Mouse (Mus musculus): ENCODE results near the gene Lap3.
A peak's percentile ranks its signal among the peaks of the same experiment; 100 is the strongest.

The Lap3 gene

GRCm38 (mm10) chr5:45493191-45494092, at the start of gene Lap3:
Lap3 (plus strand) TSS chr5:45493374.
- DNase-seq, result peak; percentile 98

GRCm38 (mm10) chr5:45444130-45444832, 48.9 kb upstream of the Lap3 start:
- DNase-seq, result no peak

- DNase-seq, result peak; percentile 43
Observed at GRCm38 (mm10) chr5:45448676-45449075, 44.5 kb upstream of the Lap3 start.

DNA sequence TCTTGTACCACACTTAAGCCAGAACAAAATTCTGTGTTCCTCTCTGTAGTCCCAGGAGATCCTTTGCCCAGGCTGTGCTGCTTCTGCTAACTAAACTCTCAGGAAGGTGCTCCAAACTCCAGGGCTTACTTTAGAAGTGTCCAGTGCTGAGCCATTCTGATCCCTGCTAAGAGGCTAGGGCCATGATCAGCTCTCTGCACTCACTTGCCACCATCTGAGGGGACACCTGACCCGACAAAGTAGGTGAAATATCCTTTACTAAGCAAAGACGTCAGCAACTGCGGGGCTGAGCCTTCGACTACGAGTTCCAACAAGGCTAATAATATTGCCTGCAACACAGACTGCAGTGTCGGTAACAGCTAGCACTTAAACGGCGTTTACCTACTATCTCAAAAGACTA, 44.0 kb upstream of the Lap3 start:
- DNase-seq, result peak; percentile 16

GRCm38 (mm10) chr5:45449831-45450716, 43.1 kb upstream of the Lap3 start, which contains the start of gene Qdpr:
Qdpr (minus strand) TSS chr5:45450236.
- DNase-seq, result peak; percentile 97

DNA sequence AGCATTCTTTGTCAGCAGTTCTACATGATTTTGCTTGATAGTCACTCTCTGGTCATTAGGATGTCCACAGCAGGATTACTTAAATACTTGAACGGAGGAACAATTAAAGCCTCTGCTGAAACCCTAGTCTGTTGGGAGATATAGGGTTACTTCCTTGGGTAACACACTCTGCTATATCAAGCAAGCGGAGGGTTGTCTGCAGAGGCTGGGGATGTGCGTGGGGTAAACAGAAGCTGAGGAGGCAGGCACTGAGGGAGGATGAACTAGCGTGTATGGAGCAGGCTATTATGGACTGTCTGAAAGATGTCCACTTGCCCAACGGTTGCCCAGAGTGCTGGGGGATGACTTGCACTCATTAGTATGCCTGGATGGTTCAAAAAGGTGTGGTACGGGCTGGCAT, 39.7 kb upstream of the Lap3 start, which contains the start of gene Clrn2:
Clrn2 (plus strand) TSS at position 301 of the 400 bp plus-strand sequence.
- DNase-seq, result no peak

- no peak for DNase-seq
Observed at GRCm38 (mm10) chr5:45454456-45454855, 38.7 kb upstream of the Lap3 start.

DNA sequence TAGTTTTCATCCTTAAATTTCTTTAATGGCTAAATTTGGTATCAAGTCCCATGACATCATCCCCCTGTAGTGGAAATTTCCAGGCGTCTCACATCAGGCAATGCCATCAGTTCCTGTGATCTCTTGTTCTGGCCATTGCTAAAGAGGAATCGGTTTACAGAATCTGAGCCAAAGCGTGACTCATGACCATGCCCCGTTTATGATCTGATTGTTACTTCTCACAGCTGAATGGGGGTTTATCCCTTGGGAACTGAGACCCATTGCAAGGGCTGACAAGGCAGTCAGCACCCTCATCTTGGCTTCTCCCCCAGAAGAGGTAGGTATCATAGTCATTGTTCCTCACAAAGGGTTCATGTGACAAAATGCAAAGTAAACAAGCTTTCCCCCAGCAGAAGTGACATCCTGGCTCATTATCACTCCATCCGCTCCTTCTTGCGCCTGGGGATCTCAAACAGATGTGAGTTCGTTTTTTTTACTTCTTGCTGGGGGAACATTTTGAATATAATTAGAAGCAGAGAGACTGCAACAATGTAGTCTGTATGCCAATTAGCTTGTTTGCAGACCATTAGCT, 20.2 kb upstream of the Lap3 start:
- peak; percentile 27 for DNase-seq

DNA sequence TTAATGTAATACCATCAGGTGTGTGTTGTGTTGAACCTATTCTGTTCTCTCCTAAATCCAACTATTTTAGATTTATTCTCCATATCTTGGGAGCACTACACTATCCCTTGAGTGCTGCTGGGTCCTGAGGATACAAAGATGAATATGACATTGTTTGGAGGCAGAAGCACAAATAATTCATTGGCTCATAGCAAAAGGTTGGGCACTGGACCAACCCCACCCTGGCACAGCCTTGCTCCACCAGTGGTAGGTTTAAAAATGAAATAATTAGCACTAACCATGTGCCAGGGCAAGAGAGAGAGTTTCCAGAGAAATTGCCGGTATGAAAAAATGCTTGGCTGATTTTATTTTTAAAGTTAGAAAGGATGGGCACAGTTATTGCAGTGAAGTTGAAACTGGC, 19.7 kb upstream of the Lap3 start:
- no peak for DNase-seq

- peak; percentile 30 for DNase-seq
Observed at GRCm38 (mm10) chr5:45474215-45474614, 19.0 kb upstream of the Lap3 start.

- DNase-seq, result no peak
Observed at GRCm38 (mm10) chr5:45474758-45475157, 18.4 kb upstream of the Lap3 start.

DNA sequence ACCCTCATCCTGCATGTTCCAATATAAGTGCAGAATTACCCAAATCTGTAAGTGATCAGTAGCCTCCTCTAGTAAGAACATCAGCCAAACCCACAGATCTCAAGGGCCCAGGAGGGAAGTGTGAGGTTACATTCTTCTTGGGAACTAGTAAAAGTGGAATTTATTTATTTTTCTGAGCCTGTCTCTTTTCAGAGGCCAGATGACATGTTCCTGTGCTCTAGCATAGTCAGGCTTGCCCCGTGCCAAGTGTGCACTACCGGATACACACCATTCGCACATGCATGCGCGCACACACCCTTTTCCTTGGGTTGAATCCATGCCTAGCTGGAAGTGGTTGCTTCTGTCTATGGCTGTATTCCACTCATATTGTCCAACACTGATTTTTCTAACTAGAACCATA, 17.4 kb upstream of the Lap3 start:
- no peak for DNase-seq

- DNase-seq, result no peak
Observed at GRCm38 (mm10) chr5:45476288-45476687, 16.9 kb upstream of the Lap3 start.

DNA sequence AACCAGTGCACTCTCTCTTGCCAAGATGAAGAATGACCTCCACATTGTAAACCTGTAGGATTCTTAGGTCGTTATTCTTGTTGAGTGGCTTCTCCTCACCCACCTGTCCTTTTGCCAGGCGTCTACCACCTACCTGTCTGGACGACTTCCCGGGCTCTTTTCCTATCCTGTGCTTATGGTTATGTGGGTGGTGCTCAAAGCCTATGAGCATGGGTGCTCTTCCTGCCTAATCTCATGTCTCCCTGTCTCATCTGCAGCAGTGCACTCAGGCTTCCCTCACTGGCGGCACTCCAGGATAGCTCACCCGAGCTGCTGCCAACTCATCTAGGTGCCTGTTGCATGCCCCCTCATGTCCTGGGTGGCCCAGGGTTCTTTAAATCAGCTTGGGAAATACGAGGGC, 15.6 kb upstream of the Lap3 start:
- no peak for DNase-seq

DNA sequence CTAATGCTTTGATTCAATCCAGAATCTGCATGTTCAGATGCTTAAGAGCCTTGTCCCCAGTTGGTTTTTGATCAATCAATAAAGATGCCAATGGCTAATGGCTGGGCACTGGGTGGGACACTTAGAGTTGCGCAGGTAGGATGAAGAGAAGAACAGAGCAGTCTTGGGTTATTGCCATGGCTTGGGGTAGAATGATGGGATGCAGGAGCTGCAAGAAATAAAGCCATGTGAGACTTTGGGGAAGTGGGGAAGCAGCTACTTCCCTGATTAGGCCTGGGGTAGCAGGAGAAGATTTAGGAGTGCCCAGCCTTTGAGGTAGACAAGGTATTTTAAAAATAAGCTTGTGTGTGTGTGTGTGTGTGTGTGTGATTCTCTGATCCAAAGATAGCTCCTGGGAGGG, 13.1 kb upstream of the Lap3 start:
- DNase-seq, result no peak

- DNase-seq, result no peak
Observed at GRCm38 (mm10) chr5:45481125-45481524, 12.0 kb upstream of the Lap3 start.

GRCm38 (mm10) chr5:45482607-45483006, 10.6 kb upstream of the Lap3 start:
- DNase-seq, result no peak

- DNase-seq, result no peak
Observed at GRCm38 (mm10) chr5:45483654-45484053, 9.5 kb upstream of the Lap3 start.

- no peak for DNase-seq
Observed at GRCm38 (mm10) chr5:45491776-45492175, 1.4 kb upstream of the Lap3 start.

GRCm38 (mm10) chr5:45494093-45494755, 1.1 kb downstream of the Lap3 start:
- no peak for DNase-seq

GRCm38 (mm10) chr5:45495429-45495975, 2.3 kb downstream of the Lap3 start:
- no peak for DNase-seq

- no peak for DNase-seq
Observed at GRCm38 (mm10) chr5:45496042-45496441, 2.9 kb downstream of the Lap3 start.

Data from cerebellum, adult 9-11 months (tissue).